Comparison of ENCODE assay signal across 21 mouse cellular contexts in genomic region chr2:30453570-30453969, GRCm38 (mm10). TPM values are rescaled to one million over a fixed set of nuclear protein-coding genes. Genes with fewer than 3 reads are reported as not detected.
DNase-seq lines count a peak whose midpoint lies in the region; ATAC-seq and TF ChIP-seq lines count a peak whose summit lies in the region.
"Had no signal": no experiment of that assay in that cellular context is flagged by ENCODE, and none has a peak within 500 bp of the region (broad histone marks: within the 10 kb centered on the region; RNA-seq: fewer than 3 reads in every experiment).

No protein-coding gene starts in this region.

- TF ChIP-seq POLR2A in embryonic fibroblast, embryonic 13.5 days (IDR thresholded peaks at IDR 0.05; ENCODE audit: low read depth, low read length): no peak

- peaks cover 27% of the 10 kb centered on the region for H3K4me1 ChIP-seq in hindbrain, embryonic 10.5 days (replicated peaks)
- H3K4me1 ChIP-seq in hindbrain, embryonic 11.5 days (replicated peaks; ENCODE audit: control insufficient read depth, insufficient read depth, low read length): 0 out of 2 replicates have a peak, but pooled peaks cover 3% of the 10 kb centered on the region
- H3K4me1 ChIP-seq in midbrain, embryonic 13.5 days (replicated peaks): peaks cover 6% of the 10 kb centered on the region; the same call in 1 of the 2 replicates
- 0 out of 2 replicates have a peak, but pooled peaks cover 2% of the 10 kb centered on the region for H3K4me1 ChIP-seq in midbrain, postnatal 0 days (ENCODE audit: insufficient read depth, low read length)
- no peaks in the 10 kb centered on the region for H3K4me1 ChIP-seq in embryonic fibroblast, embryonic 13.5 days (ENCODE audit: control insufficient read depth, insufficient read depth, low read length)
- H3K4me1 ChIP-seq in midbrain, embryonic 16.5 days (ENCODE audit: control insufficient read depth, insufficient read depth, low read length): no peaks in the 10 kb centered on the region

- no peaks in the 10 kb centered on the region for H3K27me3 ChIP-seq in hindbrain, embryonic 10.5 days (ENCODE audit: insufficient read depth, poor library complexity, severe bottlenecking)
- H3K27me3 ChIP-seq in hindbrain, embryonic 11.5 days (ENCODE audit: control insufficient read depth, insufficient read depth, low read length): no peaks in the 10 kb centered on the region
- H3K27me3 ChIP-seq in midbrain, embryonic 13.5 days: no peaks in the 10 kb centered on the region
- H3K27me3 ChIP-seq in midbrain, postnatal 0 days (ENCODE audit: insufficient read depth, low read length): no peaks in the 10 kb centered on the region
- H3K27me3 ChIP-seq in midbrain, embryonic 16.5 days (ENCODE audit: control insufficient read depth, insufficient read depth, low read depth, low read length): no peaks in the 10 kb centered on the region
- H3K27me3 ChIP-seq: embryonic facial prominence, embryonic 12.5 days; liver, embryonic 12.5 days; lung, embryonic 15.5 days had no signal

- no peak for TF ChIP-seq CTCF in midbrain, postnatal 0 days (IDR thresholded peaks at IDR 0.05)
- no peak for TF ChIP-seq CTCF in embryonic fibroblast, embryonic 13.5 days (IDR thresholded peaks at IDR 0.05; ENCODE audit: borderline replicate concordance, insufficient read depth, low read length)

- 84% methylated on average over 3 of the region's 3 CpGs for WGBS in hindbrain, embryonic 10.5 days
- 88% methylated on average over 3 of the region's 3 CpGs for WGBS in hindbrain, embryonic 11.5 days
- WGBS in midbrain, embryonic 13.5 days: 86% methylated on average over 3 of the region's 3 CpGs
- 73% methylated on average over 3 of the region's 3 CpGs for WGBS in midbrain, postnatal 0 days
- 83% methylated on average over 3 of the region's 3 CpGs for WGBS in midbrain, embryonic 16.5 days

- peaks cover 35% of the 10 kb centered on the region for H3K36me3 ChIP-seq in hindbrain, embryonic 10.5 days
- peaks cover 4% of the 10 kb centered on the region; the same call in 1 of the 2 replicates for H3K36me3 ChIP-seq in hindbrain, embryonic 11.5 days (ENCODE audit: control insufficient read depth, insufficient read depth, low read length)
- H3K36me3 ChIP-seq in midbrain, embryonic 13.5 days: peaks cover 19% of the 10 kb centered on the region
- H3K36me3 ChIP-seq in midbrain, postnatal 0 days (ENCODE audit: insufficient read depth, low read length): no peaks in the 10 kb centered on the region
- H3K36me3 ChIP-seq in midbrain, embryonic 16.5 days (ENCODE audit: control insufficient read depth, insufficient read depth, low read length): peaks cover 2% of the 10 kb centered on the region; the same call in 1 of the 2 replicates

- peak overlapping the region; percentile 64 for H3K27ac ChIP-seq in hindbrain, embryonic 10.5 days
- H3K27ac ChIP-seq in hindbrain, embryonic 11.5 days (ENCODE audit: low read depth, low read length): no peak overlapping the region; the same call in 1 of the 2 replicates
- 0 out of 2 replicates have a peak overlapping the region, but pooled peaks have one; percentile 20 for H3K27ac ChIP-seq in midbrain, embryonic 13.5 days
- no peak overlapping the region for H3K27ac ChIP-seq in midbrain, postnatal 0 days (ENCODE audit: low read depth, low read length)
- peak overlapping the region; percentile 27; the same call in 1 of the 2 replicates for H3K27ac ChIP-seq in embryonic fibroblast, embryonic 13.5 days (ENCODE audit: insufficient read depth, low read length)
- H3K27ac ChIP-seq in midbrain, embryonic 16.5 days (ENCODE audit: low read length): no peak overlapping the region
- H3K27ac ChIP-seq: embryonic facial prominence, embryonic 12.5 days; hindbrain, postnatal 0 days; liver, embryonic 12.5 days; lung, embryonic 15.5 days; macrophage had no signal

- no peak overlapping the region for H3K9ac ChIP-seq in hindbrain, embryonic 11.5 days (ENCODE audit: low read depth, low read length)
- no peak overlapping the region for H3K9ac ChIP-seq in midbrain, embryonic 13.5 days (replicated peaks)
- H3K9ac ChIP-seq in midbrain, postnatal 0 days (replicated peaks; ENCODE audit: low read length, poor library complexity, severe bottlenecking): no peak overlapping the region
- 0 out of 2 replicates have a peak overlapping the region, but pooled peaks have one; percentile 2 for H3K9ac ChIP-seq in midbrain, embryonic 16.5 days (ENCODE audit: low read depth, low read length)
- H3K9ac ChIP-seq: embryonic facial prominence, embryonic 12.5 days; forebrain, postnatal 0 days; liver, embryonic 12.5 days; lung, embryonic 15.5 days had no signal

- no peak for DNase-seq in hindbrain, embryonic 10.5 days (ENCODE audit: low spot score)
- DNase-seq in hindbrain, embryonic 11.5 days (ENCODE audit: low spot score): no peak
- no peak for DNase-seq in midbrain, postnatal 0 days (ENCODE audit: low spot score)
- DNase-seq in urinary bladder, postnatal 36 days (ENCODE audit: low spot score in 2 of 2): no peak
- DNase-seq: adrenal gland, postnatal 10 days; cerebellum, adult 9-10 months; forebrain, postnatal 0 days; heart, postnatal 14 days; retina, postnatal 1 day; right cerebral cortex, postnatal 4 days; thymus, postnatal 36 days had no signal

- H3K4me3 ChIP-seq in hindbrain, embryonic 10.5 days: no peak overlapping the region
- H3K4me3 ChIP-seq in hindbrain, embryonic 11.5 days (ENCODE audit: low read depth, low read length): no peak overlapping the region
- H3K4me3 ChIP-seq in midbrain, embryonic 13.5 days (replicated peaks): no peak overlapping the region
- no peak overlapping the region for H3K4me3 ChIP-seq in midbrain, postnatal 0 days (ENCODE audit: low read depth, low read length)
- no peak overlapping the region for H3K4me3 ChIP-seq in embryonic fibroblast, embryonic 13.5 days (ENCODE audit: insufficient read depth, low read length)
- no peak overlapping the region for H3K4me3 ChIP-seq in midbrain, embryonic 16.5 days (ENCODE audit: low read depth, low read length)
- H3K4me3 ChIP-seq: embryonic facial prominence, embryonic 12.5 days; liver, embryonic 12.5 days; lung, embryonic 15.5 days had no signal

- no peak overlapping the region for H3K4me2 ChIP-seq in hindbrain, embryonic 11.5 days (replicated peaks; ENCODE audit: low read depth, low read length)
- no peak overlapping the region for H3K4me2 ChIP-seq in midbrain, embryonic 13.5 days (replicated peaks)
- H3K4me2 ChIP-seq in midbrain, postnatal 0 days (ENCODE audit: low read depth, low read length, poor library complexity, severe bottlenecking): no peak overlapping the region
- H3K4me2 ChIP-seq in midbrain, embryonic 16.5 days (ENCODE audit: low read length): no peak overlapping the region
- H3K4me2 ChIP-seq: embryonic facial prominence, embryonic 12.5 days; liver, embryonic 12.5 days; lung, embryonic 15.5 days had no signal

- ATAC-seq in hindbrain, embryonic 11.5 days (ENCODE audit: low FRiP score): no peak
- no peak for ATAC-seq in midbrain, embryonic 13.5 days
- no peak for ATAC-seq in midbrain, postnatal 0 days (ENCODE audit: low FRiP score)
- no peak for ATAC-seq in midbrain, embryonic 16.5 days
- ATAC-seq: activated CD4-positive, CD25-positive, alpha-beta regulatory T cell, adult 4 months; forebrain, postnatal 0 days; hindbrain, postnatal 0 days; intestine, postnatal 0 days; liver, embryonic 12.5 days had no signal

- peaks cover 12% of the 10 kb centered on the region for H3K9me3 ChIP-seq in hindbrain, embryonic 10.5 days
- peaks cover 5% of the 10 kb centered on the region; the same call in 1 of the 2 replicates for H3K9me3 ChIP-seq in hindbrain, embryonic 11.5 days (ENCODE audit: control insufficient read depth, low read length)
- H3K9me3 ChIP-seq in midbrain, embryonic 13.5 days: no peaks in the 10 kb centered on the region
- H3K9me3 ChIP-seq in midbrain, postnatal 0 days (ENCODE audit: low read length): no peaks in the 10 kb centered on the region
- H3K9me3 ChIP-seq in midbrain, embryonic 16.5 days (replicated peaks; ENCODE audit: control insufficient read depth, low read length, poor library complexity, severe bottlenecking): no peaks in the 10 kb centered on the region
- H3K9me3 ChIP-seq: lung, embryonic 15.5 days had no signal

RNA-seq across cellular contexts. Expression of gene Ier5l, which starts 20.4 kb away (rescaled TPM):
- polyA plus RNA-seq in hindbrain, embryonic 10.5 days (2016; fragmentation: Nextera tagmentation; extraction: Ambion mirVana): 3.1 and 3.3 TPM in 2 replicates
- 6.3 and 6.8 TPM in 2 replicates for polyA plus RNA-seq in hindbrain, embryonic 11.5 days (2014; fragmentation: Nextera tagmentation; extraction: Ambion mirVana)
- 1.8 and 2.0 TPM in 2 replicates for polyA plus RNA-seq in midbrain, embryonic 13.5 days (2015; fragmentation: Nextera tagmentation; extraction: Ambion mirVana)
- 23.6 and 28.2 TPM in 2 replicates for total RNA-seq in midbrain, postnatal 0 days (2014; rRNA removed)
- 2.6 and 3.2 TPM in 2 replicates for polyA plus RNA-seq in midbrain, postnatal 0 days (2015; fragmentation: Nextera tagmentation; extraction: Ambion mirVana)
- polyA plus RNA-seq in embryonic fibroblast, embryonic 13.5 days (2011; ENCODE audit: insufficient read length, low read depth, missing spikeins): 17.1 and 18.1 TPM in 2 replicates
- 2.0 TPM in 2 replicates for polyA plus RNA-seq in midbrain, embryonic 16.5 days (2015; fragmentation: Nextera tagmentation; extraction: Ambion mirVana)

RNA-seq across cellular contexts. Expression of gene Ptpa, which starts 37.7 kb away (rescaled TPM):
- 149 and 151 TPM in 2 replicates for polyA plus RNA-seq in hindbrain, embryonic 10.5 days (2016; fragmentation: Nextera tagmentation; extraction: Ambion mirVana)
- 55.4 and 62.8 TPM in 2 replicates for polyA plus RNA-seq in hindbrain, embryonic 11.5 days (2014; fragmentation: Nextera tagmentation; extraction: Ambion mirVana)
- 128 and 134 TPM in 2 replicates for polyA plus RNA-seq in midbrain, embryonic 13.5 days (2015; fragmentation: Nextera tagmentation; extraction: Ambion mirVana)
- total RNA-seq in midbrain, postnatal 0 days (2014; rRNA removed): 139 and 147 TPM in 2 replicates
- 138 and 141 TPM in 2 replicates for polyA plus RNA-seq in midbrain, postnatal 0 days (2015; fragmentation: Nextera tagmentation; extraction: Ambion mirVana)
- polyA plus RNA-seq in embryonic fibroblast, embryonic 13.5 days (2011; ENCODE audit: insufficient read length, low read depth, missing spikeins): 126 and 137 TPM in 2 replicates
- 146 and 156 TPM in 2 replicates for polyA plus RNA-seq in midbrain, embryonic 16.5 days (2015; fragmentation: Nextera tagmentation; extraction: Ambion mirVana)

RNA-seq across cellular contexts. Expression of gene Crat, which starts 38.0 kb away (rescaled TPM):
- 22.4 and 26.7 TPM in 2 replicates for polyA plus RNA-seq in hindbrain, embryonic 10.5 days (2016; fragmentation: Nextera tagmentation; extraction: Ambion mirVana)
- polyA plus RNA-seq in hindbrain, embryonic 11.5 days (2014; fragmentation: Nextera tagmentation; extraction: Ambion mirVana): 21.5 and 27.5 TPM in 2 replicates
- polyA plus RNA-seq in midbrain, embryonic 13.5 days (2015; fragmentation: Nextera tagmentation; extraction: Ambion mirVana): 18.5 and 21.9 TPM in 2 replicates
- total RNA-seq in midbrain, postnatal 0 days (2014; rRNA removed): 32.6 and 38.0 TPM in 2 replicates
- polyA plus RNA-seq in midbrain, postnatal 0 days (2015; fragmentation: Nextera tagmentation; extraction: Ambion mirVana): 24.9 and 27.4 TPM in 2 replicates
- 22.3 and 29.1 TPM in 2 replicates for polyA plus RNA-seq in embryonic fibroblast, embryonic 13.5 days (2011; ENCODE audit: insufficient read length, low read depth, missing spikeins)
- polyA plus RNA-seq in midbrain, embryonic 16.5 days (2015; fragmentation: Nextera tagmentation; extraction: Ambion mirVana): 23.6 and 26.0 TPM in 2 replicates

Comparison
In these comparisons a context has a peak if more than half of its experiments do, and no peak if none do; other contexts are left out.
1. H3K27ac ChIP-seq: peak in hindbrain, embryonic 10.5 days (single experiment), midbrain, embryonic 13.5 days (single experiment) and embryonic fibroblast, embryonic 13.5 days (single experiment); none in hindbrain, embryonic 11.5 days (single experiment), midbrain, postnatal 0 days (single experiment) and midbrain, embryonic 16.5 days (single experiment).